Mouse (Mus musculus): Measurements from ENCODE around the gene Trim33. TPM values are rescaled to one million over a fixed set of nuclear protein-coding genes. Genes with fewer than 3 reads are reported as not detected.

Trim33 gene
- polyA plus RNA-seq, 1 experiment from 2014 or later, result 31.1 TPM

Other genes starting within 250 kb of the Trim33 start
- 162 and 163 TPM in 2 replicates for gene Nras, start 221.0 kb upstream of the Trim33 start, polyA plus RNA-seq (2016; fragmentation: Nextera tagmentation; extraction: Ambion mirVana)
- not detected in 2 replicates for gene Ampd1, start 205.3 kb upstream of the Trim33 start, polyA plus RNA-seq (2016; fragmentation: Nextera tagmentation; extraction: Ambion mirVana)
- 1.8 and 2.3 TPM in 2 replicates for gene Dennd2c, start 176.7 kb upstream of the Trim33 start, polyA plus RNA-seq (2016; fragmentation: Nextera tagmentation; extraction: Ambion mirVana)
- 244 and 253 TPM in 2 replicates for gene Bcas2, start 107.6 kb upstream of the Trim33 start, polyA plus RNA-seq (2016; fragmentation: Nextera tagmentation; extraction: Ambion mirVana)